Mouse (Mus musculus) hindbrain, embryonic 15.5 days (tissue): ENCODE measurements around the gene Glis1. TPM values are rescaled to one million over a fixed set of nuclear protein-coding genes. Genes with fewer than 3 reads are reported as not detected.
A peak's percentile ranks its signal among the peaks of the same experiment; 100 is the strongest.

Experiments
- ATAC-seq: fragments of 200-750 bp; cut with Nextera tagmentation; 2 replicates; pipeline ENCODE4 v1.8.0; 2017; ENCODE audit warnings: low read depth, moderate number of reproducible peaks, moderate TSS enrichment; ENCODE audit not compliant: low FRiP score
- H3K27ac ChIP-seq: fragments of 300-500 bp; sonication (generic); replicated peaks from 2 replicates; pipeline ENCODE4 v1.5.1; 2015; ENCODE audit warnings: mild to moderate bottlenecking, inconsistent platforms
- H3K27me3 ChIP-seq: fragments of 300-500 bp; sonication (generic); 2 replicates; pipeline ENCODE4 v1.6.1; 2015; ENCODE audit warnings: control low read depth, inconsistent platforms
- H3K36me3 ChIP-seq: fragments of 300-500 bp; sonication (generic); 2 replicates; pipeline ENCODE4 v1.6.1; 2015; ENCODE audit warnings: control low read depth, inconsistent platforms
- H3K4me1 ChIP-seq: fragments of 300-500 bp; sonication (generic); replicated peaks from 2 replicates; pipeline ENCODE4 v1.6.1; 2015; ENCODE audit warnings: control low read depth, inconsistent platforms
- H3K4me2 ChIP-seq: fragments of 300-500 bp; sonication (generic); 2 replicates; pipeline ENCODE4 v1.6.1; 2015; ENCODE audit warnings: moderate library complexity, mild to moderate bottlenecking, inconsistent platforms
- H3K4me3 ChIP-seq: fragments of 300-500 bp; sonication (generic); 2 replicates; pipeline ENCODE4 v1.5.1; 2015; ENCODE audit warnings: mild to moderate bottlenecking, inconsistent platforms
- H3K9ac ChIP-seq: fragments of 300-500 bp; sonication (generic); 2 replicates; pipeline ENCODE4 v1.6.1; 2015; ENCODE audit warnings: inconsistent platforms
- H3K9me3 ChIP-seq: fragments of 300-500 bp; sonication (generic); 2 replicates; pipeline ENCODE4 v1.6.1; 2016; ENCODE audit warnings: control low read depth, inconsistent platforms
- WGBS: fragments of 180-500 bp; shearing (Covaris S2); methylation state at CpG from one replicate; pipeline ENCODE4 v1.1.7; 2015; 5-methylcytosine and 5-hydroxymethylcytosine counted together
- polyA plus RNA-seq: library from polyadenylated mRNA; unstranded; fragments of >200 nt; fragmentation: Nextera tagmentation; extraction: Ambion mirVana; gene quantifications from 2 replicates; pipeline ENCODE4 v1.2.1, GENCODE M21; 2015

Gene Glis1
- polyA plus RNA-seq, 1 experiment from 2014 or later: 4.2 TPM

- Histone ChIP-seq H3K4me1 (peaks cover 20% of the 10 kb centered on the region), H3K4me2 (peak overlapping the region; percentile 90), H3K4me3 (peak overlapping the region; percentile 55), H3K9me3 (no peaks in the 10 kb centered on the region), H3K27me3 (peaks cover 46% of the 10 kb centered on the region), H3K9ac (peak overlapping the region; percentile 54), H3K36me3 (no peaks in the 10 kb centered on the region), H3K27ac (no peak overlapping the region)
- no peak for ATAC-seq
- WGBS: 6% methylated on average over 15 of the region's 15 CpGs
These were observed 414 bp upstream of the Glis1 start for GRCm38 (mm10) chr4:107433998-107434355.

- Histone ChIP-seq H3K27me3 (peaks cover 56% of the 10 kb centered on the region), H3K36me3 (no peaks in the 10 kb centered on the region), H3K4me2 (peak overlapping the region; percentile 90), H3K27ac (no peak overlapping the region), H3K4me1 (peaks cover 20% of the 10 kb centered on the region), H3K9ac (peak overlapping the region; percentile 54), H3K4me3 (peak overlapping the region; percentile 55), H3K9me3 (no peaks in the 10 kb centered on the region)
- no peak; the same call in 1 of the 2 replicates for ATAC-seq
- WGBS: 3% methylated on average over 47 of the region's 47 CpGs
These were observed 1.0 kb downstream of the Glis1 start for GRCm38 (mm10) chr4:107435238-107435946.

GRCm38 (mm10) chr4:107436476-107436875 is 2.1 kb downstream of the Glis1 start:
- no peak overlapping the region for H3K4me3 ChIP-seq
- no peak for ATAC-seq
- 90% methylated on average over 7 of the region's 7 CpGs for WGBS
- no peak overlapping the region for H3K9ac ChIP-seq
- no peak overlapping the region for H3K4me2 ChIP-seq
- H3K27me3 ChIP-seq: peaks cover 58% of the 10 kb centered on the region
- H3K4me1 ChIP-seq: peaks cover 20% of the 10 kb centered on the region
- no peaks in the 10 kb centered on the region for H3K36me3 ChIP-seq
- H3K27ac ChIP-seq: no peak overlapping the region
- no peaks in the 10 kb centered on the region for H3K9me3 ChIP-seq

DNA sequence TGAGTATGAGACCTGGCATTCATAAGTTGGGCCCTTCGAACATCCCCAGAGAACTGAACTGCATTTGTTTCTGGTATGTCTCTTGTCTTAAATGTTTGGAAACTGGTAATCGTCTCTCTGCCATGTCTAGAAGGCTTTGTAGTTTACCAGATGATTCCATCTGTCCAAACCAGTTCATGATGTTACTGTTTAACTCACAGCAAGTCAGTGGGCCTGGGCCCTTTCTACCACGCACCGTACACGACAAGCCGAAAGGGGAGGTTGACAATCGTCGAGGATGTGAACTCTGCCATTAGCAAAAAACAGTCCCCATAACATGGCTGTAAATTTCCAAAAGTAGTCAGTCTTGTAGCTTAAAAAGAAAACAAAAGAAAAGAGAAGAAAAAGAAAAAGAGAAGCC is 4.3 kb downstream of the Glis1 start:
- H3K9me3 ChIP-seq: no peaks in the 10 kb centered on the region
- no peak for ATAC-seq
- H3K4me2 ChIP-seq: no peak overlapping the region
- no peak overlapping the region for H3K4me3 ChIP-seq
- H3K4me1 ChIP-seq: peaks cover 27% of the 10 kb centered on the region
- H3K9ac ChIP-seq: no peak overlapping the region
- H3K27ac ChIP-seq: no peak overlapping the region
- WGBS: 92% methylated on average over 8 of the region's 8 CpGs
- peaks cover 46% of the 10 kb centered on the region for H3K27me3 ChIP-seq
- no peaks in the 10 kb centered on the region for H3K36me3 ChIP-seq

- Histone ChIP-seq H3K4me3 (no peak overlapping the region), H3K9me3 (no peaks in the 10 kb centered on the region), H3K9ac (no peak overlapping the region), H3K4me2 (peak overlapping the region; percentile 21), H3K27ac (no peak overlapping the region), H3K4me1 (peaks cover 13% of the 10 kb centered on the region), H3K36me3 (no peaks in the 10 kb centered on the region), H3K27me3 (peaks cover 48% of the 10 kb centered on the region)
- no peak for ATAC-seq
- WGBS: 27% methylated on average over 13 of the region's 13 CpGs
These were observed 5.9 kb downstream of the Glis1 start for GRCm38 (mm10) chr4:107440306-107440705.

- Histone ChIP-seq H3K36me3 (no peaks in the 10 kb centered on the region), H3K9me3 (no peaks in the 10 kb centered on the region), H3K27ac (no peak overlapping the region), H3K27me3 (peaks cover 31% of the 10 kb centered on the region), H3K4me1 (peaks cover 7% of the 10 kb centered on the region), H3K9ac (no peak overlapping the region), H3K4me3 (no peak overlapping the region), H3K4me2 (no peak overlapping the region)
- no peak for ATAC-seq
- WGBS: 62% methylated on average over 11 of the region's 11 CpGs
These were observed 7.9 kb downstream of the Glis1 start for GRCm38 (mm10) chr4:107442288-107442687.

DNA sequence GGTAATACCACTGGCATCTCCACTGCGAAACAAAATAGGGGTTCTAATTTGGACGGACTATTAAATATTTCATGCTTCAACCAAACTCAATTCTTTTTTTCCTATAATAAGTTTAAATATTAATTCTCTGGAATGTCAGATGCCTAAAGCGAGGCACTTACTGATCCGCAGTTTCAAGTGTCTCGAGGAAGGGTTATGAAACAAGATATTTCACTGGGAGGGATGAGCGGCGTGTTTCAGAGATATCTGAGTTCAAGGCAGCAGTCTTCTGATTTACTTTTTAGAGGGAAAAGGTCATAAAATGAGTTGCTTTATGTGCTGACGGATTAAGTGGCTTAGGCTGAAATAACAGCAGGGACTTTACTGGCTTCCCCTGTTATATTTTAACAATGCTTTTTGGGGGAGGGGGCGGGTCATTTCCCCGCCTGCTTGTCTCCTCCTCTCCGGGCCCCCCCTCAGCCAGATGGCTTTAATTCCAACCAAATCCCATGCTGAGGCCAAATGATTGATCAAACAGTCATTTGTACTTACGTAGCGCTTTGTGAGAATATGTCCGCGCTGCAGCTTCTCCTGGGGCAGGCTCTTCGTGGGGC is 8.6 kb downstream of the Glis1 start:
- no peak overlapping the region for H3K4me2 ChIP-seq
- no peak overlapping the region for H3K27ac ChIP-seq
- H3K9ac ChIP-seq: no peak overlapping the region
- no peak overlapping the region for H3K4me3 ChIP-seq
- ATAC-seq: no peak
- H3K27me3 ChIP-seq: peaks cover 24% of the 10 kb centered on the region
- no peaks in the 10 kb centered on the region for H3K36me3 ChIP-seq
- 42% methylated on average over 16 of the region's 16 CpGs for WGBS
- peaks cover 7% of the 10 kb centered on the region for H3K4me1 ChIP-seq
- H3K9me3 ChIP-seq: no peaks in the 10 kb centered on the region

- Histone ChIP-seq H3K36me3 (no peaks in the 10 kb centered on the region), H3K4me3 (no peak overlapping the region), H3K4me1 (peaks cover 7% of the 10 kb centered on the region), H3K27me3 (peaks cover 20% of the 10 kb centered on the region), H3K9me3 (no peaks in the 10 kb centered on the region), H3K27ac (no peak overlapping the region), H3K9ac (no peak overlapping the region), H3K4me2 (no peak overlapping the region)
- WGBS: 58% methylated on average over 11 of the region's 11 CpGs
- ATAC-seq: no peak
These were observed 9.2 kb downstream of the Glis1 start for GRCm38 (mm10) chr4:107443621-107444020.

DNA sequence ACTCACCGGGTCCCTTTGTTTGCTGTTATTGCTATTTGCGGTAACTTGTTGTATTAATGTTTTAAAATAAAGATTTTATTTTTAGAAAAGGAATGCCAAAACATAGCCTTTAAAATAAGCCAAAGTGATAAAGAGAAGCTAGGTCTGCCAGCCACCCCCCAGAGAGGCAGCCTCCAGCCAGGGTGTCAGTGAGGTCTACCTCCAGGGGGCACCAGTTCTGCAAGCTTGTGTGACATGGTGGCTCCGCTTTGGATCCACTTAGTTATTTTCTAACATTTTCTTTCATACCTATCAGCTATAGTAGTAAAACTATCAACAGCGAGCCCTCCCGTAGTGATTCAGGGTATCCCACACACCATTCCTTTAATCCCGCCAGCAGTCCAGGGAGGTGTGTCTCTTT is 14.1 kb downstream of the Glis1 start:
- no peak overlapping the region for H3K9ac ChIP-seq
- peaks cover 2% of the 10 kb centered on the region for H3K4me1 ChIP-seq
- WGBS: 92% methylated on average over 6 of the region's 6 CpGs
- H3K4me2 ChIP-seq: no peak overlapping the region
- H3K9me3 ChIP-seq: no peaks in the 10 kb centered on the region
- H3K36me3 ChIP-seq: no peaks in the 10 kb centered on the region
- peaks cover 5% of the 10 kb centered on the region for H3K27me3 ChIP-seq
- H3K4me3 ChIP-seq: no peak overlapping the region
- no peak for ATAC-seq
- no peak overlapping the region for H3K27ac ChIP-seq

GRCm38 (mm10) chr4:107449519-107449918 is 15.1 kb downstream of the Glis1 start:
- no peaks in the 10 kb centered on the region for H3K4me1 ChIP-seq
- H3K27ac ChIP-seq: no peak overlapping the region
- no peak overlapping the region for H3K9ac ChIP-seq
- H3K27me3 ChIP-seq: 0 out of 2 replicates have a peak, but pooled peaks cover 1% of the 10 kb centered on the region
- 86% methylated on average over 13 of the region's 13 CpGs for WGBS
- H3K4me3 ChIP-seq: no peak overlapping the region
- no peak overlapping the region for H3K4me2 ChIP-seq
- H3K36me3 ChIP-seq: no peaks in the 10 kb centered on the region
- no peak for ATAC-seq
- H3K9me3 ChIP-seq: no peaks in the 10 kb centered on the region

GRCm38 (mm10) chr4:107452266-107453015 is 18.1 kb downstream of the Glis1 start:
- Histone ChIP-seq H3K4me3 (no peak overlapping the region), H3K9ac (no peak overlapping the region), H3K4me1 (no peaks in the 10 kb centered on the region), H3K36me3 (no peaks in the 10 kb centered on the region), H3K9me3 (no peaks in the 10 kb centered on the region), H3K4me2 (no peak overlapping the region), H3K27ac (no peak overlapping the region), H3K27me3 (no peaks in the 10 kb centered on the region)
- 74% methylated on average over 18 of the region's 18 CpGs for WGBS
- no peak for ATAC-seq
